Mouse (Mus musculus) mesoderm, embryonic 11.5 days (tissue): Measurements from ENCODE around the gene Sfta2.

Experiments used
- DNase-seq: peaks from one replicate; pipeline ENCODE4 v3.0.0-alpha.2; 2012; ENCODE audit warnings: low read depth, low spot score

Sfta2 gene

DNA sequence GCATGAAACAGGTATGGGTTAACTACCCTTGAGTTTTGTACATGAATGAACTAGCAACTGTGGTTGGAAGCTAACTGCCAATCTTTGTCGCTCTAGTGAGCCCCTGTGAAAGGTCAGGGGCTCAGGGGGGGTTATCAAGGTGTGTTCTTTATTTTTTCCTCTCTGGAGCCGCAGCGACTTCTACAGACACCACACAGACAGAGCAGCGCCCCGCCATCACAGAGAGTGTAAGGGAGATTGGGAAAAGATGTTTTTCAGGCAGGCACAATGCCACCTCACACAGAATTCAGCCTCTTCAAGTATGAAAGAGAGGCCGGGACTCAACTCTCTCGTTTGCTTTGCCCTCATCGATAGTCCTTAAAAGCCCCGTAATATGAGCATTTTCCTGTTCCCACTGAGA lies 9.2 kb upstream of the Sfta2 start:
- no peak for DNase-seq

GRCm38 (mm10) chr17:35593786-35594185 lies 7.6 kb upstream of the Sfta2 start:
- DNase-seq = no peak

DNA sequence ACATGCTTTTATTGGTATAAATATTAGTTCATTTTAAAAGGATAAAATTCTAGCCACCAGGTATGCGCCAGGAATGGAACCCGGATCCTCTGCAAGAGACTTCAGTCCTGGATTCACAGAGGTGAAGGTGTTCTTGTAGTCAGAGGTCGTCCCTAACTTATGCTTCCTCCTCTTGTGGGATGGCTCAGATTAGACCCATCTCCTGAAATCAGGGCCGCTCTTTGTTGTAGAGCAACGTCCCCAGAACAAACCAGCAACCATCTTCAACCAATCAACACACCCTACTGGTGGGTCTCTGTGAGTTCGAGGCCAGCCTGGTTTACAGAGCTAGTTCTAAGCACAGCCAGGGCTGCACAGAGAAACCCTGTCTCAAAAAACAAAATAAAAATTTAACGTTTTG lies 6.9 kb upstream of the Sfta2 start:
- no peak for DNase-seq

- DNase-seq = no peak
Observed at GRCm38 (mm10) chr17:35597399-35597798, 4.0 kb upstream of the Sfta2 start.

DNA sequence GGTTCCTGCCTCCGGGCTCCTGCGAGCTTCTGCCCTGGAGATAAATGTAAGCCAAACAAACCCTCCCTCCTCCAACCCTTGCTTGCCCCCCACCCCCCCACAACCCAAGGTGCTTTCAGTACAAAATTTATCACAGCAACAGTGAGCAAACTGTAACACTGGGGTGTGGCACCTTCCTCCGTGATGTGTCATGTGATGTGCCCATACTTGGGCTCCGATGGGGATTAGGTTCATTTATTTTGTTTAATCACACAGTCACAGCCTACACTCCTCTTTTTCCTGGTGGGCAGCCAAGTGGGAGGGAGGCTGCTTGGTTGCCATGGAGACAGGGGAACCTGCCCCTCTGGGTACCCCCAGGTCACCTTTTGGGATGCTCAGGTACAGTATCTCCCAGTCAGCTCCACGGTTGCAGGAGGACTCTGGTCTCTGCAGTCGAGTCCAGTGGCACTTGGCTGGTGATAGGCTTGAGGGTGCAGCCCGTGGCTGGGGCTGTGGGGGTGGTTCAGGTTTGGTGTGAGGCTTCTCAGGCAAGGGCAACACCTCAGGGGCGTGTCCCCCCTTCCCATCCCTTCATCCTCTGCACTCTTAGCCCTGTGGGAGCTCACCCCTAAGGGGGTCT lies 496 bp downstream of the Sfta2 start:
- no peak for DNase-seq

DNA sequence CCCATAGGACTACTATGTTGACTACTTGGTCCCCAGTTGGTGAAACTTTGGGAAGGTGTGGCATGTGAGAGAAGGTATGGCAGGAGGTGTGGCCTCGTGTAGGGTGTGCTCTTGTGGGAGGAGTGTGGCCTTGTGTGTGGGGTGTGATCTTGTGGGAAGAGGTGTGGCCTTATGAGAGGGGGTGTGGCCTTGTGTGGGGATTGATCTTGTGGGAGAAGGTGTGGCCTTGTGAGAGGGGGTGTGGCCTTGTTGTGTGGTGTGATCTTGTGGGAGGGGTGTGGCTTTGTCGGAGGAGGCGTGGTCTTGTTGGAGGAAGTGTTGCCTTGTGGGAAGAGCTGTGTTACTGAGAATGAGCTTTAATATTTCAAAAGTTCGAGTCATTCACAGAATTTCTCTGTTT lies 15.8 kb downstream of the Sfta2 start:
- DNase-seq = no peak

GRCm38 (mm10) chr17:35626537-35626936 lies 25.2 kb downstream of the Sfta2 start, which contains the start of gene Gm9573:
Gene Gm9573 (minus strand): TSS chr17:35626637.
- no peak for DNase-seq

DNA sequence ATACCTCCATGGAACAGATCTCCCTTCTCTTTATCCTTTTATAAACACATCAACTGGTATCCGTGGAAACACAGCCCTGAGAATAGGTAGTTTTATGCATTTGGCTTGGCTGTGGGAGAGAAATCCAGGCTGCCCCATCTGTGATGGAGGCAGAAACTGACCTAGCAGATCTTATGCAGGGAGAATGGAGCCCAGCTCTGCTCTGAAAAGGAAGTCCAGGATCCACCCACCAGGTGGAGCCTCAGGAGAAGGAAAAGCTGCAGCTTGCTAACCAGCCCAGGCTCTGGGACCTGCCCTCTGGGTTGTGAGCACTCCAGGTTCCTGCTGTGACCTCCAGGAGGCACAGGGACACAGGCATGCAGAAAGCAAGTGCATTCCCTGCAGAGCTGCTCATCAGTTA lies 32.6 kb downstream of the Sfta2 start:
- DNase-seq = peak; percentile 28

DNA sequence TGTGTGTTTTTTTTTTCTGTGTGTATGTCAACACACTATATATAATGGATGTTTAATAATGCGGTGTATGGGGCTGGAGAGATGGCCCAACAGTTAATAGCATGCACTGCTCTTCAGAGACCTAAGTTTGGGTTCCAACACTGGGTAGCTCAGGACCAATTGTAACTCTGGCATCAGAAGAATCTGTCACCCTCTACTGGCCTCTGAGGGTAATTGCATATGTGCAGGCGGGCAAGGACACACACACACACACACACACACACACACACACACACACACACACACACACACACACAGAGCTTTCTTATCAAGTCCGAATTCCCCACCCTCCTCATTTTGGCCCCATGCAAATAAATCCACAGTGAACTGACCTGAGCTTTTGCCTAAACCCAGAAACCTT lies 33.9 kb downstream of the Sfta2 start:
- no peak for DNase-seq

DNA sequence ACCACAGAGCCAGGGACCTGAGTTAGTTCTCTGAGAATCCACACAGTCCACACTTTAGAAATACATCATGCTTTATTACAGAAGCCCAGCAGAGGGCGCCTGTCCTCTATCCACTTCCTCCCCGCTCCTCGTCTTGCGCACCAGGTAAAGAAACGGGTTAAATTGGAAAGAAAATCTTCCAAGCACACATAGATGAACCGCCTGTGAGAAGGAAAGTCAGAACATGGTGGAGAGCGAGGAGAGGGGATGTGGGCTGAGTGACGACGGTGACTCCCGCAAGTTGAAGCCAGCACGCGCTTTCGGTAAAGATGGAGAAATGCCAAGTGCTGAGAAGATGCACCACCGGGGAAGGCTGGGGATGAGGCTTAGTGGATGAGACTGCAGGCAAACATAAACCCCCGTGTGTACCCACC lies 34.4 kb downstream of the Sfta2 start:
- DNase-seq = peak; percentile 81

GRCm38 (mm10) chr17:35636363-35636762 lies 35.0 kb downstream of the Sfta2 start:
- peak; percentile 14 for DNase-seq

GRCm38 (mm10) chr17:35638475-35639190 lies 37.3 kb downstream of the Sfta2 start:
- peak; percentile 66 for DNase-seq

DNA sequence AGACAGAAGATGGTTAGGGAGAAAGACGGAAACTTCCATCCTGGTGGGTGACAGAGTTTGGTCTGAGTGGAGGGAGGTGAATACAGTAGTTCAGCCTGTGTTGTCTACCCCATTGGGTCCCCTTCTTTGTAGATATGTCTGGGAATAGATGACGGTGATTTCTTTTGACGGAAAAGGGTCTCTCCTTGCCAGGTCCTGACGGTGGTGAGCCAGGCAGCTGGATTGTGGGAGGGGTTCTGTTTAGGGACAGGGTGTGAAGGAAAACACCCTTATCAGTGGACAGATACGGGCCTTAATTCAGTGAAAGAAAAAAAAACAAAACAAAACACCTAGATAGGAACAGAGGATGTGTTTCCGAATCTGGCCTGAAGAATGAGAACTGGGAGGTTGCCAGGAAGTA lies 38.0 kb downstream of the Sfta2 start:
- DNase-seq = no peak

GRCm38 (mm10) chr17:35643609-35644236 lies 42.4 kb downstream of the Sfta2 start, which contains the start of gene Mucl3:
Gene Mucl3 (minus strand): TSS chr17:35643695.
- no peak for DNase-seq

DNA sequence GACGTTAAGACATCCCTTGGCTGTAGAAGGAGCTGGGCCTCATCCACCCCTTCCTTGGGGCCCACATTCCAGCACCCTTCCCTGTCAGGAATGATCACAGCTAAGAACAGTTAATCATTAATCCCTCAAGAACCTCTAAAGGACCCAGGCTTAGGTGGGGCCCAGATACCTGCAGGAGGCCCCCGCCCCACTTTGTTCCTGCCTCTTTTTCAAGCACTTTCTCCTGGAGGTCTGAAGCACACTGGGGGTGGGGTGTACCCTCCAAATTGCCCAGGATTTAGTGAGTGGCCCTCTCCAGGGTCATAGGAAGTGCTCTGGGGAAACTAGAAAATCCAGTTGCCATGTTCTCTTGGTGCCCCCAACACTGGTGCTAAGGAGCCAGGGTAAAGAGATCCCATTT lies 48.1 kb downstream of the Sfta2 start:
- DNase-seq = no peak

DNA sequence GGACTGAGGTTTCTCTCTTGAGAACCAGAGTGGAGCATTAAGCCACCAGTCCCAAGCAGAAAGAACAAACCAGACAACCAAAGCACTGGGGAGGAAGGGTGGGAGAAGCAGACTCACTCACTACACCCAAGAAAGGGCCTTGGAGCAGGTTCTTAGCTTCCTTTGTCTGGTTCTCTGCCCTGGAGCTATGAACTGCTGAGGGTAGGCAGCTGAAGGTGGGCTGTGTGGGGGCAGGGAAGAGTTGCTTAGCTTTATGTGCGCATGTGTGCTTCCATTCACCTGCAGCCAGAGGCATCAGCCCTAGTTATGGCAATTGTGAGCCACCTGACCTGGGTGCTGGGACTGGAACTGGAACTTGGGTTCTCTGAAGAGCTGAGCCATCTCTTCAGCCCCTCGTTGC lies 51.7 kb downstream of the Sfta2 start:
- DNase-seq = no peak

DNA sequence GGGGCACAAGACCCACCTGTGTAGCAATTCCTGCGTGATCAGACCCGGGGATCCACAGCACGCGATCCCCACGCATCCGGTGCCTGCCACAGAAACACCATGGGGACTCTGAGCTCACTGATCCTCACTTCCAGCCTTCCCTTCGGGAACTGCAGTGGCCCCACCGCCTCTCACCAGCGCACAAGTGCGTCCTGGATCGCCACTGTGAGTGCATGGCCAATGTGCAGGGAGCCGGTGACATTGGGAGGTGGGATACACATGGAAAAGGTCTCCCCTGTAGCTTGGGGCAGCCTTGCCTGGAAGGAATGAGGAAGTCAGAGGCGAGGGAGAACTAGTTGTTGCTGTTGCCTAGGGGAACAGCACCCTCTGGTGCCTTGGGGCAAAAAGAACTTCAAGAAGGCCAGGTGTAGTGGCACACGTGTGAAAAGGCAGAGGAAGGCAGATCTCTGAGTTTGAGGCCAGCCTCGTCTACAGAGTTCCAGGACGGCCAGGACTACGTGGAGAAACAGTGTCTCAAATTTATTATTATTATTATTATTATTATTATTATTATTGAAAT lies 64.7 kb downstream of the Sfta2 start:
- DNase-seq = no peak

DNA sequence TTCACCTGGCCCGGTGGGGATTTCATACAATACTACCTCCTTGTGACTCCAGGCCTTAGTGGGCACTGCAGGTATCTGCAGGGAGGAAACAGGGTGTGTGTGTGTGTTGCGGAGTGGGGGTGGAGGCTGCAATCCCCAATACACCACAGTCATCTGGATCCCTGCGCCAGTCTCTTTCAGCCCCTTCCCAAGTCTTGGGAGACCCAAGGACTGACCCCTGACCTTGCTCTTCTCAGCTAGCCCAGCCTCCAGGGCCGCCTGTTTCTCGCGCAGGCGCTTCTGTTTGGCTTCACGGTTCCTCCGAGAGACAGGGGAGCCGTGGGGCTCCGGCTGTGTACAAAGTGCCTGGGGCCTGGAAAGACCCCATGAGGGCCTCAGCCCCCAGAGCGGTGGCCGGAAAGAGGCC lies 65.5 kb downstream of the Sfta2 start:
- DNase-seq = peak; percentile 53

DNA sequence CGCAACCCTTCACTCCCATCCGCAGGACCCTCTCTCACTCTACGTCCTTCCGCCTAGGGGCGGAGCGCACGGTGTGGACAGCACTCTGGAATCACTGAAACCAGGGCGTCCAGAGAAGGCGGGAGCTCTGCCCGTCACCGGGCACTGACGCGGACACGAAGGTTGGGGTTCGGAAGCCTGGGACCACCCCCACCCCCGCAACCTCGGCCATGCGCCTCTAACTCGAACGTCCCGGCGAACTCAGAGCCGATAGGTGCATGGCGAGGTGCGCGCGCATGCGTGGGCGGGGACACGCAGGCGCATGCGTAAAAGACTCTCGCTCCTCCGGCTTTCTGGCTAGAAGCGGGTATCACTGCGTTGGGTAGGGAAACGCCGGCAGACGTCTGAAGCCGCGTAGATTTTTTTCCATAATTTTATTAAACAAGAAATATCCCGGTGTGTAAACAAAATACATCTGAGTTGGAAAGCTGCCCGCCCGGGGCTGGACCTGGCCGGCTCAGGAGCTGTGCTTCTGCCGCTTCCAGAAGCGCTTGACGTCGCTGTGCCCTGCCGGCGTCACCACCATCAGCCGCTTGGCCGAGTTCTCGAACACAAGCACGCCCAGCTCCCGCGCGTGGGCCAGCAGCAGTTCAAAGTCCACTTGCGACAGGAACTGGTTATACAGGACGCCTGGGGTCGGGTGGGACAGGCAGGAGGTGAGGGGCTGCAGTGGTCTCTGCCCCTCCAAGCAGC lies 66.2 kb downstream of the Sfta2 start, which contains the start of gene Vars2:
TSS of gene Vars2 (minus strand) at position 259 of the 732 bp plus-strand sequence.
- peak; percentile 97 for DNase-seq

DNA sequence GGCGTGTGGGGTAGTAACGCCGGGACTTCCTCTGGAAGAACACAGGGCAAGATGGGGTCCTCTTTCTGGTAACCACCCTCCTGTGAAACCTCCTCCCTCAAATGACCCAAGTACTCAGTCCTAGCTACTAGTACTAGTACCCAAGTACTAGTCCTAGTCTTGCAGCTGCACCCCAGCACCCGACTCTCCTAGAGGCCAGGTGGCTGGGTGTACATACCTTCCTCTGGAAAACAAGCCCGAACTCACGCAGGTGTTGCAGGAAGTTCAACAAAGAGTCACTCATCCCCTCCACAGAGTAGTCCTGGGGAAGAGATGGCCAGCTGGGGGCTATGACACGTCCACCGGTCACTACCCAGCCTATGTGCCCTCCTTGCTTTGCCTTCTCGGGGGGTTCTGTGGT lies 68.4 kb downstream of the Sfta2 start:
- no peak for DNase-seq

DNA sequence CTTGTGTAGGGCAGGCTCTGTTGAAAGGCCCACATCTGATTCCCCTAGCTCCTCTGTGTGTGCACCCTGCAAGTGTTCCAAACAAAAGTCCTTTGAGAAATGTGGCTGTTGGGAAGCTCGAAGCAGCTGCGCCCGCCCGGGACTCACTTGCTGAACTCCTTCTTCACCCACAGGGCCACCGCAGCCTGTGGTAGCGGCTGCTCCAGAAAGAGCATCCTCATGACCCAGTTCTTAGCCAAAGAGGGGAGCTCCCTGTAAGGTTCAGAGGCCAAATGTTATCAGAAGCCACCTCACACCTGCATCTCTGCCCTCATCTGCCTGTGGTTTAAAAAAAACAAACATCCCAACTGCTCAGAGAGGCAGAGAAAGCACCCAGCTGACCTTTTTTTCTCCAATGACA lies 70.5 kb downstream of the Sfta2 start:
- no peak for DNase-seq

GRCm38 (mm10) chr17:35672527-35672926 lies 71.2 kb downstream of the Sfta2 start:
- no peak for DNase-seq
